Mouse (Mus musculus) regulatory T cell (primary cell): Measurements from ENCODE around the gene Nr1h3.
"Not testable (repeated sequence)": the region's sequence is repeated elsewhere in the genome, so short reads cannot be mapped to it uniquely, and the experiment has no call there.

Experiments
- in situ Hi-C: fragments of 300-600 bp; cut with MboI, MseI; formaldehyde crosslinking; loops from one replicate; pipeline ENCODE4 v1.15.1; 2025; ENCODE audit warnings: high pct_unique_total_duplicates

Gene Nr1h3

GRCm38 (mm10) chr2:91202222-91202971 is at the start of gene Nr1h3, which contains the start of gene Acp2:
Nr1h3 (minus strand) TSS chr2:91202834.
Acp2 (plus strand) TSS chr2:91202885.
- in situ Hi-C loops: no loop called here

DNA sequence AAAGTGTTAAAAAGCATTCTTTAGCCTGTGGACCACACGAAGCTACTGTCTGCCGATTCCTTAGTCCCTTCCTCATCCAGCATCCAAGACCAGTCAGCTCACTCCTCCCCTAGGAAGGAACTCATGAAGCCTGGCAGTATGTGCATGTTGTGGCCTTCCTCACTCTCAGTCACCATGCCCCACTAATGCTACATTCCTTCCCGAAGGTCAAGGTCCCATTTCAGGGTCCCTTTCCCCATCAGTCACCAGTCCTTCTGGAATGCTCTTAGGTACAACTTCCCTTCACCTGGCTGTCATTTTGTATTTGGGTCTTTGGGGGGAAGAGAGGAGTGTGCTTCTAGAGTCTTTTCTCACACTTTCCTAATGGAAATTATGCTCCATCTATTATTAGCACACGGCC is 49.4 kb upstream of the Nr1h3 start:
- in situ Hi-C loops: no loop called here

GRCm38 (mm10) chr2:91248366-91248765 is 45.7 kb upstream of the Nr1h3 start:
- in situ Hi-C loops: no loop called here

- in situ Hi-C loops: no loop called here
Observed at GRCm38 (mm10) chr2:91244557-91245228, 42.1 kb upstream of the Nr1h3 start.

- in situ Hi-C loops: no loop called here
Observed at GRCm38 (mm10) chr2:91243416-91243815, 40.8 kb upstream of the Nr1h3 start.

- in situ Hi-C loops: no loop called here
Observed at GRCm38 (mm10) chr2:91242547-91242946, 39.9 kb upstream of the Nr1h3 start.

GRCm38 (mm10) chr2:91237511-91238080 is 35.0 kb upstream of the Nr1h3 start:
- in situ Hi-C loops: not testable (repeated sequence)

DNA sequence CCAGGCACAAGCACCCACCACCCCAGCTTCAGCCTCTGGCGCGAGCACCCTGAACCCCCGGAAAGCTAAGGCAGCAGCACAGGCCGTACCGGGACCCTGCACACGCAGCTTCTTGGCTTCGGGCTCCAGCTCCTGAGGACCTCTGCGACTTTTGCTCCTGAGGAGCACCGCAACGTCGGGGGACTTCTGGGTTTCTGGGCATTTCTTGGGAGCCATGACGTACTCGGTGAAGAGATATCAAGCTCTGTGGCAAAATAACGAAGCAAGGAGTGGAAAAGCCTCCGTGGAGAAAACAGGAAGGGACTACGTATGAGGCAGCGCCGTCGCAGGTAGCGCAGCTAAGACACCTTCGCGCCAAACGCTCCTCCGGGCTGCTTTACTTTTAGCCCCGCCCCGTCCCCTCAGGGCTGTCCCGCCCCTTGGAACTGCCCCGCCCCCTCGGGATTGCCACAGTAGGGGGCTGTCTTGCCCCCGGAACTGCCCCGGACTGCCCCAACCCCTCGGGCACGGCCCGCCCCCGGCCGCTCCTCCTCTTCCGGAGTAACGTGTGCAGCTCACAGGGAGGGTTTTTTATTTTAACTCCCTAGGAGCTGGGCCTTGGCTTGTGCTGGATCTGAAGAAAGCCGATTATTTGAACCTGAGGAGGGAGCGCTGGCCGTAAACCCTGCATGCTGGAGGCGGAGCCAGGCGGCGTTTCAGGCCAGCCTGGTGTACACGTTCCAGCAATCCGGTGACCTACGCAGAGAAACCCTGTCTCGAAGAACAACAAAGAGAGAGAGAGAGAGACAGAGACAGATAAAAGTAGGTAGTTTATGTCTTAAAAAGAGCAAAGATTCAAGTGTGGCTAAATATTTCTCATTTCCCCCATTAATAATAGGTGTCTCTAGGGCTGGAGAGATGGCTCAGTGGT is 34.2 kb upstream of the Nr1h3 start, which contains the start of gene Ddb2:
Ddb2 (minus strand) TSS at position 382 of the 910 bp plus-strand sequence.
- in situ Hi-C loops: no loop called here

DNA sequence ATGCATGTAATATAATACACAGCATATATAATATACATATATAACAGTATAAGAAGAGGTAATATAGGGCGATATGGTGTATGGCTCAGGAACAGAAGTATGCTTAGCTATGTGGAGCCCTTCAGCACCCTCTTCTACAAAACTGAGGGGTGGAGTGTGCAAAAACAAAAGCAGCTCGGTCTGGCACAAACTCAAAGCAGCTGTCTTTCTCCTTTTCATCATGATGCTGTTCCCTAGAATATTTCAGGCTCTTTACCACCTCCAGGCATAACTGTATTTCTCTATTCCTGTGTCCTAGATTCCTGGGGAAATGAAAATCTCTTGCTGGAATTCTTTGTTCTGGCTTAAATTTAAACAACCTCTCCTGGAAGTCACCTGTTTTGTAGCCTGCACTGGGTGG is 27.1 kb upstream of the Nr1h3 start:
- in situ Hi-C loops: no loop called here

DNA sequence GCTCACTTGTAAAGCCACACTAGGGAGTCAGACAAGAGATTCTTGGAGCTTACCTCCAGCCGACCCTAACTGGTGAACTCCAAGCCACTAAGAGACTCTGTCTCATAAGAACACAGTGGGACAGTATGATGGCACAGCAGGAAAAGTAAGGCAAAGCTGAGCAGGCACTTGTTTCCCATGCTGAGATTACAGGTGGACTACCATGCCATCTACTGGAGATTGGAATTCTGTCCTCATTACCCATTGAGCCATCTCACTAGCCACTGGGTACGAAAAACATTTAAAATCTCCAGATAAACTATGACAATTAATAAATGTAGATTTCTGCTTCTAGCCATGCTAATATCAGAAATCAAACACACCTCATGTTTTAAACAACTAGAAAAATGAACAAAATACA is 21.0 kb upstream of the Nr1h3 start:
- in situ Hi-C loops: no loop called here

DNA sequence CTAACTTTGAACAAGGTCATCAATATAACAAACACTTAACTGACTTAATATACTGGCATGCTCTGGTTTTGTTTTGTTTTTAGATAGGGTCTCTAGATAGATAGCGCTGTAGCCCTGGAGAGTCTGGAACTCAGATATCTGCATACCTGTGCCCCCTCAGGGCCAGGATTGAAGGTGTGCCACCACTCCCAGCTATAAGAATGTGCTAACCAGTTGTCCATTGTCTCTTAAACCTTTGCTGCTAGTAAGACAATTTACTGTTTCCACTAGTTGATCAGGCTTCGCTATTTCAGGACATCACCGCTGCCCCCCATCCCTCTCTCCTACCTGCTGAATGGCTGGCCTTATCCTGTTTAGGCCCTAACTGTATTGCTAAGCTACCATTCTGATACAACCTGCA is 17.9 kb upstream of the Nr1h3 start:
- in situ Hi-C loops: no loop called here

DNA sequence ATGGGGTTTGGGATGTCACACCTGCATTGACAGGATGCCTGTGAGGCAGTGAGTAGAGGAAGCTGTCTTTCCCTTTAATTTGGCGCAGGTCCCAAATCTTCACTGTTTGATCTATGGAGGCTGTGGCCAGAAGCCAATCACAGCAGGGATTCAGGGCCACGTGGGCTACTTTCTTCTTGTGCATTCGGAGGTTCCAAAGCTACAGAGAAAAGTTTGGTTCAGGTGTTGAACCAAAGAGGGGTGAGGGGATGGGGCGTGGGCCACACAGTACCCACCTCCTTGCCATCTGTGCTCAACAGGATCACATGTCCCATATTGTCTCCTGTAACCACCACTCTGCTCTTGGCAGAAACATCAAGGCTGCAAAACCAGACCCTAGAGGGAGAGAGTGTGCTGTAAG is 14.4 kb upstream of the Nr1h3 start:
- in situ Hi-C loops: loop anchor here (10.0 kb wide), 1 partner anchor 1468 kb away; no protein-coding TSS in a partner anchor

GRCm38 (mm10) chr2:91213311-91213710 is 10.7 kb upstream of the Nr1h3 start:
- in situ Hi-C loops: loop anchor here (10.0 kb wide), 1 partner anchor 1471 kb away; no protein-coding TSS in a partner anchor

DNA sequence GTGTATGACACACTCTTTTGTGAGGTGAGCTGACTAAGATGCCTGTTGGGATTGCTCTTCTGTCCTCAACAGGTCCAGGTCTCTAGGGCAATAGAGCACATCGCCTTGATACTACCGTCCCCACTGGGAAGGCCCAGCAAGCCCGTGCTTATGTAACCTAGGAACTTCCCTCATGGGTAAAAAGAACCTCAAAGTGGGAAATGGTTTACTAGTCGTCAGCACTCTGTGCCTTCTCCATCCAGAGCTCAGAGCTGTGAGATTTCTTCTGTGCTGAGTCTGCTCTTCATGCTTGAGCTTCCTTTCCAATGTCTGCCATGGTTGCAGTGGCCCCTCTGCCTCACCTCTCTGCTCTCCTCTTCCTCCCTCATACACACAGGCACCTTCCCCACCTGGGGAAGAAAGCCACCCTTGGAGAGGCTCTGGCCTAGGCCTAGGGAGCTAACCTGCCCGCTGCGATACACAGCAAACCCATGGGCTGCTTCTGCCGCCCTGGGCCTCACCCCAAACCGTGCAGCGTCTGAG is 3.7 kb upstream of the Nr1h3 start:
- in situ Hi-C loops: no loop called here

- in situ Hi-C loops: no loop called here
Observed at GRCm38 (mm10) chr2:91202972-91203656, 480 bp upstream of the Nr1h3 start.

DNA sequence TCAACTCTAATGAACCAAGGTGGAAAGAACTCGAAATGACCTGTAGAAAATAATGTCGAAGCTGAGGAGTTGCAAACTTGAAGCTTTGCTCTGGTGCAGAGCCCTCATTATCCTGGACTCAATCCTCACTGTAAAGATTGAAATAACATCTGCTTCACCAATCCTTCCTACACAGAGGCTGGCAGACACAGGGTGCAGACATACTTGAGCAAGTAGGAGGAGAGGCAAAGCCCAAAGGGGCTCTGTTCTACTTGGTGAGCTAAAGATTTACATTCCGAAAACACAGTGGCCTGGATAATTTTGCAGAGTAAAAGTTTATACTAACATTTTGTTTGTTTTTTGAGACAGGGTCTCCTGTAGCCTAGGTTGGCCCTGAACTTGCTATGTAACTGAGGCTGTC is 3.7 kb downstream of the Nr1h3 start:
- in situ Hi-C loops: no loop called here

DNA sequence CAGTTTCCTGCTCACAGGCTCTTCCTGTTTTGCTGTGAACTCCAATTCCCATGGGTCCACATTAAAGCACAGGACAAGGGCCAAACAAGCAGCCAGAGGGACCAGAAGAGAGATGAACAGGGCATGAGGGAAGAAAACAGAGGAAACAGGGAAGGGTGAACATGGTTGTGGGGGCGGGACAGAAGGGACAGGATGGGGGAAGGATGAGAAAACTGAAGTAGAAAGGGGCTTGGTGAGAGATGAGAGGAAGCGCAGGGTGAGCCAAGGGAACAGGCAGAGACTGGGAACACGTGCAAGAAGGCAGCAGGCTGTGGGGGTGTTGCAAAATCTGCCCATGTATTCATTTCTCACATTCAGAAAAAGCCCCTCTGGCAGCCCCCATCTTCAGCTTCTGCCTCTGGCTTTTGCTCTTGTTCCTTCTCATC is 6.0 kb downstream of the Nr1h3 start:
- in situ Hi-C loops: no loop called here

- in situ Hi-C loops: no loop called here
Observed at GRCm38 (mm10) chr2:91194624-91195332, 7.9 kb downstream of the Nr1h3 start.

DNA sequence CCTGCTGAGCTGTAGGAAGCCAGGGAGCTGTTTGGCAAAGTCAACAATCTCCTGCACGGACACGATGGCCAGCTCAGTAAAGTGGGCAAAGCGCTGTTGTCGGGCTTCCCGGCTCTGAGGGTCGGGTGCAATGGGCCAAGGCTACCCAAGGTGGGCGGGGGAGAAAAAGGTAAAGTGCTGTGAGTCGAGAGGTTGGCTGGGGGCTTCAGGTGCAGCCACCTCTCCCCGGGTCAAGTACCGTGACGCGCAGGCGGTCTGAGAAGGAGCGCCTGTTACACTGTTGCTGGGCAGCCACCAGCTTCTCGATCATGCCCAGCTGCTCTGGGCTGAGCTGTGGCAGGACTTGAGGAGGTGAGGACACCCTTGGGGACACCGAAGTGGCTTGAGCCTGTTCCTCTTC is 12.1 kb downstream of the Nr1h3 start:
- in situ Hi-C loops: no loop called here

DNA sequence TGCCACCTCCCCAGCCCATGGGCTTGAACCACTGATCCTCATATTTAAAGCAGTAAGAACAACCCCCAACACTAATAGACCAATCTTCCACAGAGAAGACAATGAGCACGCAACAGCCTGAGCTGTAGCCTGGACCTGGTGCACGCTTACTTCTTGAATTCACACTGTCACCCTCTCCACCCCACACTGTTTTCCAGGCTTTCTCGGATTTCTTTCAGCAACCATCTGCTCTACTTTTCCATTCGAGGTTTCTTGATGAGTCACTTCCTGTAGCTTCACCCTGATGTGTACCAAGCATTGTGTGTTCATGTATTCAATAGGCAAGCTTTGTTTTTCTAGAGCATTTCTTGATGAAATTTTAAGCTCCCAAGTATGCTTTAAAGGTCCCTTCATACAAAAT is 15.2 kb downstream of the Nr1h3 start:
- in situ Hi-C loops: no loop called here
